Comparison of ENCODE assay signal across 16 mouse cellular contexts in genomic region chr5:106139109-106139508, GRCm38 (mm10).
"Had no signal": no experiment of that assay in that cellular context is flagged by ENCODE, and none has a peak within 500 bp of the region (broad histone marks: within the 10 kb centered on the region; RNA-seq: fewer than 3 reads in every experiment).

No protein-coding gene starts in this region.

- H3K9me3 ChIP-seq: limb, embryonic 15.5 days; midbrain, embryonic 10.5 days; neural tube, embryonic 15.5 days had no signal

- H3K36me3 ChIP-seq: limb, embryonic 15.5 days; midbrain, embryonic 10.5 days; neural tube, embryonic 15.5 days had no signal

- DNase-seq: kidney, adult 11 months; kidney, adult 9 months; kidney, postnatal 36 days; layer of hippocampus, adult 9-11 months; layer of hippocampus, postnatal 36 days; lung, postnatal 14 days; midbrain, embryonic 14.5 days; right cerebral cortex, adult 18-20 months; right cerebral cortex, postnatal 25 days; thymus, postnatal 36 days had no signal

- H3K9ac ChIP-seq: limb, embryonic 15.5 days; liver, embryonic 14.5 days; neural tube, embryonic 15.5 days had no signal

- H3K27ac ChIP-seq: kidney, postnatal 0 days; limb, embryonic 15.5 days; liver, embryonic 14.5 days; midbrain, embryonic 10.5 days; neural tube, embryonic 15.5 days had no signal

- H3K4me3 ChIP-seq: limb, embryonic 15.5 days; midbrain, embryonic 10.5 days; myocyte; neural tube, embryonic 15.5 days had no signal

- H3K4me2 ChIP-seq: limb, embryonic 15.5 days; neural tube, embryonic 15.5 days had no signal

- H3K27me3 ChIP-seq: limb, embryonic 15.5 days; neural tube, embryonic 15.5 days had no signal

- H3K4me1 ChIP-seq: limb, embryonic 15.5 days; midbrain, embryonic 10.5 days; neural tube, embryonic 15.5 days had no signal
